Mouse (Mus musculus) small intestine, adult 2 months (tissue): ENCODE results near the gene Pcca. TPM values are rescaled to one million over a fixed set of nuclear protein-coding genes. Genes with fewer than 3 reads are reported as not detected.

Experiments used
- H3K27ac ChIP-seq: fragments of 200-500 bp; 2 replicates; pipeline ENCODE4 v1.5.1; 2012; ENCODE audit warnings: low read depth, low read length, control low read depth, inconsistent platforms; ENCODE audit not compliant: insufficient read depth
- H3K27me3 ChIP-seq: fragments of 200-500 bp; 2 replicates; pipeline ENCODE4 v1.6.1; 2012; ENCODE audit warnings: mild to moderate bottlenecking, moderate library complexity, low read length, inconsistent platforms; ENCODE audit not compliant: control insufficient read depth, insufficient read depth
- H3K36me3 ChIP-seq: fragments of 200-500 bp; 2 replicates; pipeline ENCODE4 v1.6.1; 2012; ENCODE audit warnings: mild to moderate bottlenecking, low read length, control low read depth, inconsistent platforms; ENCODE audit not compliant: control insufficient read depth, insufficient read depth
- H3K4me1 ChIP-seq: fragments of 200-500 bp; 2 replicates; pipeline ENCODE4 v1.6.1; 2012; ENCODE audit warnings: low read length, inconsistent platforms, mixed read lengths; ENCODE audit not compliant: control insufficient read depth, insufficient read depth, insufficient read length
- H3K4me3 ChIP-seq: fragments of 200-500 bp; 2 replicates; pipeline ENCODE4 v1.5.1; 2012; ENCODE audit warnings: low read depth, mild to moderate bottlenecking, control low read depth, inconsistent platforms, low read length, moderate library complexity
- CTCF ChIP-seq: fragments of 200-500 bp; IDR thresholded peaks from 2 replicates; pipeline ENCODE4 v1.5.1; 2012; ENCODE audit warnings: low read depth, mild to moderate bottlenecking, control low read depth, inconsistent platforms, low read length, moderate library complexity, mixed read lengths; ENCODE audit not compliant: insufficient replicate concordance, insufficient read length; ENCODE audit errors: extremely low read depth
- POLR2A ChIP-seq: fragments of 200-500 bp; IDR thresholded peaks from 2 replicates; pipeline ENCODE4 v1.6.1; 2012; ENCODE audit warnings: low read depth, mild to moderate bottlenecking, control low read depth, inconsistent platforms, low read length, moderate library complexity
- WGBS: fragments of 180-500 bp; shearing (Covaris S2); methylation state at CpG from one replicate; pipeline ENCODE4 v1.1.7; 2018; 5-methylcytosine and 5-hydroxymethylcytosine counted together
- polyA plus RNA-seq: library from polyadenylated mRNA; depleted of rRNA; stranded (reverse); fragments of >200 nt; gene quantifications from 2 replicates; pipeline ENCODE4 v1.2.3, GENCODE M21; 2012

The Pcca gene
- polyA plus RNA-seq, 1 experiment, result 2.1 TPM

- no peak overlapping the region for H3K4me3 ChIP-seq
- TF ChIP-seq POLR2A (no peak), CTCF (no peak)
- no peaks in the 10 kb centered on the region for H3K27me3 ChIP-seq
- H3K27ac ChIP-seq, result no peak overlapping the region
- H3K36me3 ChIP-seq, result no peaks in the 10 kb centered on the region
- no peaks in the 10 kb centered on the region for H3K4me1 ChIP-seq
- 75% methylated on average over 5 of the region's 5 CpGs for WGBS
Measured at GRCm38 (mm10) chr14:122852506-122853057, 318.5 kb downstream of the Pcca start.

GRCm38 (mm10) chr14:122859792-122860191, 325.7 kb downstream of the Pcca start:
- Histone ChIP-seq H3K4me1 (no peaks in the 10 kb centered on the region), H3K27ac (no peak overlapping the region), H3K27me3 (no peaks in the 10 kb centered on the region), H3K36me3 (no peaks in the 10 kb centered on the region), H3K4me3 (no peak overlapping the region)
- TF ChIP-seq CTCF (no peak), POLR2A (no peak)
- WGBS, result 83% methylated on average over 1 of the region's 1 CpGs

GRCm38 (mm10) chr14:122862623-122863022, 328.5 kb downstream of the Pcca start:
- no peak overlapping the region for H3K27ac ChIP-seq
- H3K4me1 ChIP-seq, result peaks cover 7% of the 10 kb centered on the region; the same call in 1 of the 2 replicates
- no peaks in the 10 kb centered on the region for H3K36me3 ChIP-seq
- H3K4me3 ChIP-seq, result no peak overlapping the region
- H3K27me3 ChIP-seq, result no peaks in the 10 kb centered on the region
- 52% methylated on average over 4 of the region's 4 CpGs for WGBS
- no peak for TF ChIP-seq CTCF
- no peak for TF ChIP-seq POLR2A

DNA sequence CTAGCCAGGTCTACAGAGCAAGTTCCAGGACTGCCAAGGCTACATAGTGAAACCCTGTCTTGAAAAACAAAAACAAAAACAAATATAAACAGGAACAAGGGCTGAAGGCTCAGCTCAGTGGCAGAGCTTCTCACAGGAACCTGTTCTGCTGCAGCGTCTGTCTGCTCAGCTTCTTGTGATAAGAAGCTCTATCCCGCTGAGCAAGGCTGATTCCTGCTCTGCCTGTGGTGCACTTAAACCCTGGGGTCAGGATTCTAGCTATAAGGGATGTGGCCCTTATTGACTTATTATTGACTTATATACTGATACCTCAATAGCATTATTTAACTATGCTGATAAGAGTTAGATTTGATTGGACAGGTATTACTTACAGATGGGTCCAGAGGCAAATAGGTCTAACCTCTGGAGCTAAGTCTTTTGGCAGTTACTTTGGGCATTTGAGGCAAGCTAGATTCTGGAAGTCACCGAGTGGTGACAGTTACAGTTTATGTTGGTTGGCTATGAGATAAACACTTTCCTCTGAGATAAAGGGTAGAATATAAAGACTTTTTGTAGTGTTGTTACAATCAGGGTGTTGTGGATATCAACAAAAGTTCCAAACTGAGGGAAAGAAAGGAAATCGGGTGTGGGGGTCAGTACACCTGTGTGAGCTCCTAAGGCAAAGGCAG, 331.5 kb downstream of the Pcca start:
- Histone ChIP-seq H3K27ac (peak overlapping the region; percentile 79), H3K36me3 (no peaks in the 10 kb centered on the region), H3K4me1 (peaks cover 7% of the 10 kb centered on the region; the same call in 1 of the 2 replicates), H3K4me3 (no peak overlapping the region), H3K27me3 (no peaks in the 10 kb centered on the region)
- 32% methylated on average over 4 of the region's 4 CpGs for WGBS
- TF ChIP-seq POLR2A (no peak), CTCF (no peak)

GRCm38 (mm10) chr14:122867531-122868285, 333.6 kb downstream of the Pcca start:
- H3K36me3 ChIP-seq, result no peaks in the 10 kb centered on the region
- TF ChIP-seq CTCF, result no peak
- 85% methylated on average over 4 of the region's 4 CpGs for WGBS
- H3K4me3 ChIP-seq, result no peak overlapping the region
- no peak overlapping the region for H3K27ac ChIP-seq
- no peaks in the 10 kb centered on the region for H3K27me3 ChIP-seq
- H3K4me1 ChIP-seq, result peaks cover 9% of the 10 kb centered on the region; the same call in 1 of the 2 replicates

DNA sequence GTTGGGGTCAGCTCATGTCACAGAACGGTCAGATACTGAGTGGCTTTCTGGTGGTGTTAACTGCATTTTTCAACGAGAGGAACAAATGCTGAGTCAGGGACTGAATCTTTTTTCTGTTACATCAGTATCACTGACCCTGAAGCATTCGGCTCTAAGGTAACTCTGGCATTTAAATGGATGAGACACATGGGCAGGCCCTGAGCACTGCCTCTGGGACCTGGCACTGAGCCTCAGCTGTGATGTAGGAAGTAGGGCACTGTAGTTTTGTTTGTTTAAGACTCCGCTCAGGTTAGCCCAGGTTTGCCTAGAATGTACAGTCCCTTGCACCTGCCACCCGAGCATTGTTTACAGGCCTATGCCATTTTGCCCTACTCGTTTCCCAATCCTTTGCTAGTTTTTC, 335.7 kb downstream of the Pcca start:
- Histone ChIP-seq H3K27me3 (no peaks in the 10 kb centered on the region), H3K4me3 (no peak overlapping the region), H3K27ac (no peak overlapping the region), H3K4me1 (peaks cover 9% of the 10 kb centered on the region; the same call in 1 of the 2 replicates), H3K36me3 (no peaks in the 10 kb centered on the region)
- WGBS, result 57% methylated on average over 6 of the region's 6 CpGs
- TF ChIP-seq POLR2A (no peak), CTCF (no peak)

DNA sequence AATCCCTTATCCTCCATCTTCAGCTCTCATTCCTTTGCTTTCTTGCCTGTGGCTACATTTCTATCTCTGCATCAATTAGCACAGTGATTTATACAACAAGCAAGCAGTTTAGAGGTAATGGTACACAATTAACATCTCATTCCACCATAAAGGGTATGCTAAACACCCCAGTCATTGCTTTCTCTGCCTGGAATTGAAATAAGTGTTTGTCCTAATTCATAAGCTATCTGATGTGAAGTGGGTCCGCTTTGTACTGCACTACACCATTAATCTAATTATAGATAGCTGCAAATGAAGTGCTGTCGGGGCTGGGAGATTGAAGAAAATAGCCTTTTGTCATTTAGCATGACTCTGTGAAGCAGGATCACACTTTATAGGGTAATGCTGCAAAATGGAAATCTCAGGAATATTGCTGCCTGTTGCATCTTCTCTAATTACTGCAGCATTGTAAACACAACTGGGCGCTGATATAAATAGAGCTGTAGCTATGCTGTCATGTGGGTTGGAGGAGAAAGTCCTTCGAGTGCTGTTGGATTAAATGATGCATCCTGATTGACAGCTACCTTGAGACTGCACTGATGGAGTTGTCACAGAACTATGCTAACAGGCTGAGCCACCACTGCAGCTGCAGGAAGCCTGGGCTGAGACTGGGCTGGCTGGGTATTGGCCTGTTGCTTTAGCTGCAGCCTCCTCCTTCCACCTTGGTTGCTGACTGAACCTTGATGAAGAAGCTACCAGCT, 337.9 kb downstream of the Pcca start:
- H3K4me1 ChIP-seq, result 0 out of 2 replicates have a peak, but pooled peaks cover 2% of the 10 kb centered on the region
- H3K27me3 ChIP-seq, result no peaks in the 10 kb centered on the region
- 79% methylated on average over 4 of the region's 4 CpGs for WGBS
- no peaks in the 10 kb centered on the region for H3K36me3 ChIP-seq
- no peak overlapping the region for H3K27ac ChIP-seq
- no peak for TF ChIP-seq POLR2A
- no peak for TF ChIP-seq CTCF
- no peak overlapping the region for H3K4me3 ChIP-seq
